Mouse (Mus musculus): Measurements from ENCODE around the gene Them5.

Them5 gene

DNA sequence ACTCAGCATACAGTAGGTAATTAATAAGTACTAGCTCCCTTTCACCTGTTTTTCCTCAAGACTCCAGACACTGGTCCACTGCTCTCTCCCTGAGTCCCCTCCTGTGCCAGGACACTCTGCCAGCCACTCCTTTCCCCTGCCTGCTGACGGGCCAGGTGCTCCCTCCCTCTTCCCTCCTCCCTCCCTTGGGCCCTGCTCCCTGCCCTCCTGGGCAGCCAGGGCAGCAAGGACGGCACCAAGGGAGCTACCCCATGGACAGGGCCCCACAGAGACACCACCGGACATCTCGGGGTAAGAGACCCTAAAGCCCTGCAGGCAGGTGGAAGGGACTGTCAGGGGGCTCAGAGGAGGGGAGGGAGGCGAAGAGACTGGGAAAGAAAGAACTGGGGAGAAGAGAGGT lies 30.7 kb downstream of the Them5 start, which contains the start of gene Rorc:
Gene Rorc, plus strand, starts transcription at position 154 of the 400 bp plus-strand sequence.
- DNase-seq: no peak

DNA sequence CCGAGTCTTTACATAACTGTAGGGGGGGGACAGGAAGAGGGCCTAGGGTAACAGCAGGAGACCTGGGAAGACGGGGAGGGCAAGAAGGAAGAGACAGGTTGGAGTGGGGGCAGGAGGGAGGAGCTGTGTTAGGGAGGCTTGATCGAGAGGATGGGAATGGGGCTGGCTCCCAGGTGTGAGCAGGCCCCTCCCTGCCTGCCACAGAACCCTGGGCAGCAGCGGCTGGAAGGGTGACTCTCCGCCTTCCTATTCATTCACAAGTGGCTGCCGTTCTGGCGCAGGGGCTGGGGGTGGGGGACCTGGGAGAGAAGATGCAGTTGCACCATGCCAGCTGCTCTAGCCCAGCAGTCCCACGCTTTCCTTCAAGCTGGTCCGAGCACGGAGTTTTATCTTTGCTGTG lies 31.2 kb downstream of the Them5 start:
- DNase-seq: peak; percentile 26

DNA sequence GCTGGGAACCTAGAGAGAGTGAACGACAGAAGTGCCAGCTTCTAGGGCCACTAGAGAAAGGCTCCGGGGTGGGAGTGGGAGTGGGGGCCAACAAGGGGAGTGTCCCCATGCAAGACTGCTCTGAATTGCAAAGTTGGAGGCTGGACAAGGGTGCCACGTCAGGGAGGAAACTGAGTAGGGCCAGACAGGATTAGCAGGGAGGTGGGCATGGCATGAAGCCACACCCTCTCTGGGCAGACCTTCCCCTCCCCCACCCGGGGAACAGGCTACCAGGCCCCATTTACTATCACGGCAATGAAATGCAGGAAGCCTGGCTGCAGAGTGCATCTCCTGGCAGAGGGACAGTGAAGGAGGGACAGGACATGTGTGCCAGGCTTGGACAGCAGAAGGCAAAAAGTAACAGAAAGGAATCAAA lies 31.7 kb downstream of the Them5 start:
- no peak for DNase-seq

DNA sequence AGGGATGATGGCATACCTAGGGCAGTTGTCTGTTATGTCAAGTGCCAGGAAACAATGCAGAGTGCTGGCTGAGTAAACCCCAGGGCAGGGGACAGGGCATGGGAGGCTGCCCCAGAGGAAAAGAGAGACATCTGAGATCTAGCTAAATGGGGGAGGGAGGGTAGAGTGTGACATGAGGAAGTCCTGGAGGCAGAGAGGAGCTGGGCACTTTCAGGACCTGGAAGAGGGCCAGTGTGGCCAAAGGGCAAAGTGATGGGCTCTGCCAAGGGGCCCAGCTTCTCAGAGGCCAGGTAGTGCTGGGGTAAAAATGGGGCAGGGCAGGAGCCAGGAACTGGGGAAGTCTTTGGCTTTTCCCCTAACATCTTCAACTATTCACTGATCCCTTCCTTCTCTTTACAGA lies 32.7 kb downstream of the Them5 start:
- DNase-seq: no peak

DNA sequence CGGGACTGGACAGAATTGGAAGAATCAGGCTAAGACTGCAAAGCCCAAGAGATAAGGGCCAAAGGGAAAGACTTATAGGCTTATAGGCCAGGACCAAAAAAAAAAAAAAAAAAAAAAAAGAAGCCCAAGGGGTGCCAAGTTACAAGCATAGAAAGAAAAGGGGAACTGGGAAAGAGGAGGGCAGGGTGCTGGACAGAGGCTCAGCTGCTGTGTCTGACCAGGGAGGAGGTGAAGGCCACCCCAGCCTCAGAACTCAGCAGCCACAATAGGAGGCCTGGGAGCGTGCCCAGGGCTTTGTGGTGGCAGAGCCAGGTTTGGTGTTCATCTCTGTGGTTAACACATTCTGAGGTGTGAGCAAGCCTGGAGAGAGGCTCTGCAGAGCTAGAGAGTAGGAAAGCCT lies 33.2 kb downstream of the Them5 start:
- no peak for DNase-seq

DNA sequence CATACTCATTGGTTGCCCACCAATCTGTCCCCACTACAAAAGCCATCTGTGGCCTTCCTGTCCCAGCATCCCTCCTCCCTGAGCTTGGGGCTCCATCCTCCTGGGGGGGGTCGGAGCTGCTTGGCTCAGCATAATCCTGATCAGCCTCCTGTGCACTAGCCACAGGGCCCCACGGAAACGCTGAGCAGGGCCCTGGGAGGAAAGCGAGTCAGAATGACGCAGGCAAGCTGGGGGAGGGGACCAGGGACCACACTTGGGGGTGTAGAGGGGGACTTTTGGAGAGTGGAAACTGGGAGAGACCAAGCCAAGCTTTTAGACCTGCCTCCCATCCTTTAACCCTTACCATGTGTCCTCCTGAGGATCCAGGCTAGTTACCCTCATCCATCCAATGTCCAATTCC lies 34.0 kb downstream of the Them5 start:
- DNase-seq: no peak

DNA sequence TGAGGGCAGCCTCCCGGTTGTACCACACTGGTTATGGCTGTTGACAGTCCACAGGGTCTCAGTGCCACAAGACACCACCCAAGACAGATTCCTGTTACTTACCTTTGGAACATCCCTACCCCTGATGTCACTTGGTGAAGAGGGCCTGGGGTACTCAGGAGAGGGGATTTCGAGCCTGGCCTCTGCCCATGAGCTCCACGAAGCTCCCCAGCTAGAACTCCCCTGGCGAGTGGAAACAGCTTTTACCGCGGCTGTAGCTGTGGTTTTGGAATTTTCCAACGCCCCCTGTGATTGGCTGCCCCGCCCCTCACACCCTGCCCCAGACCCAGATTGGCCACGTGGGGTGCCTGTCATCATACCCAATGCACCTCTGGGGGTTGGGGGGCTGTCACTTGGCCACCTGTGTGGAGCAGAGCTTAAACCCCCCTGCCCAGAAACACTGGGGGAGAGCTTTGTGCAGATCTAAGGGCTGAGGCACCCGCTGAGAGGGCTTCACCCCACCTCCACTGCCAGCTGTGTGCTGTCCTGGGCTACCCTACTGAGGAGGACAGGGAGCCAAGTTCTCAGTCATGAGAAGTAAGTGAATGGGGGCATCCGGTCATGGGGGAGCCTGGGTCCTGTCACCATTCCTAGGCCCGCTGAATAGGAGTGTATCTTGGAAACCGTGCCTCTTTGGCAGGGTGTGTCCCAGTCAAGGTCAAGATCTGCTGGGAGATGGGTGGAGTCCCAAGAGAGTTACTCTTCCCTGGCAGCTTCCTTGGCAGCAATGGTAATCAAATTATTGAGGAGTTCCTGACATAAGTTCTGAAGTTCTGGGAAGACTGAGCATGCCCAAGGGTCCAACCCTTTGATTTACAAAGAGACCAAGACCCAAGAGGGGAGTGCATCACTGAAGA lies 35.4 kb downstream of the Them5 start:
- DNase-seq: no peak

DNA sequence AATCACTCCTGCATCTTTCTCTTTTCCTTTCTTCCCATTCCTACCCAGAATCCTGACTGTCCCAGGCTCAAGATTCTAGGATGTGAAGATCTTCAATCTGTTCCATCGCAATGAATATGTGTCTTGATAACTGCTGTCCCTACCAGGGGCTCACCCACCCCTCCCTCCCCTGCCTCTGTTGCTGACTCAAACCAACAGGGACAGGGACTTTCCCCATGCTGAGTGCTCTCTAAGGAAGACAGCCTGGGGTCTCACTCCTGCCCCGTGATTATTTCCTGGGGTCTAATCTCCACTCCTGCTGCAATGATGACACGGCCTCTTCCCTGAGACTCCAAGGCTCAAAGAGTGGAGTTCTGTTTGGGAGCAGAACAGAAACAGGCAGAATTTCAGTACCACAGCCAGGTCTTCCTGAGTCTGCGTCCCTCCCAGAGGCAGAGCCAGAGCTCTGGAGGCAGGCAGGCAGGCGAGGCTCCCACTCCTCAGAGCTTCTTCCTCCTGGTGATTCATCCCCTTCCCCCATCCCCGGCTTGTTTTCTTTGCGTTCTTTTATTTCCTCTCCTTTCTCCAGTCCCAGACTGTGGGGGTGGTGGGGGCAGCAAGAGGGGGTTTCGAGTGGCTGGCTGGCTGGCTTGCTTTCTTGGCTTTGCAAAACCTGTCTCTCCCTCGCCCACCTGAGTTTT lies 38.1 kb downstream of the Them5 start:
- no peak for DNase-seq

DNA sequence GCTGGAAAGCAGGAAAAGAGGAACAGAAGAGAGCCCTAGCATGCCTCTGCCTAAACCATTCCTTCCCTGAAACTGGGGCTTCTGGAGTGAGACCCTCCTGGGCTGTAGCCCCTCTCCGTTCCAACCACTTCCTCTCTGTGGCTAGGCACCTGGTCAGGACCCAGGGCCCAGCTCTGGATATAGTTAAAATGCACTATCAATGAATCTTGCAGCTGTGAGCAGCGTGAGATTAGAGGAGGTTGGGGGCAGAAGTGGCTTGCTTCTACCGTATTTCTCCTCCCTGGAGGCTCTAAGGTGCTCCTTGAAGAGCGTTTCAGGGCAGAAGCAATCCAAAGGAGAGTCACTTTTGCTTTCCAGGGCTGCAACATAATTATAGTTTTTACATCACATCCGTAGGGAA lies 40.4 kb downstream of the Them5 start:
- DNase-seq: no peak

DNA sequence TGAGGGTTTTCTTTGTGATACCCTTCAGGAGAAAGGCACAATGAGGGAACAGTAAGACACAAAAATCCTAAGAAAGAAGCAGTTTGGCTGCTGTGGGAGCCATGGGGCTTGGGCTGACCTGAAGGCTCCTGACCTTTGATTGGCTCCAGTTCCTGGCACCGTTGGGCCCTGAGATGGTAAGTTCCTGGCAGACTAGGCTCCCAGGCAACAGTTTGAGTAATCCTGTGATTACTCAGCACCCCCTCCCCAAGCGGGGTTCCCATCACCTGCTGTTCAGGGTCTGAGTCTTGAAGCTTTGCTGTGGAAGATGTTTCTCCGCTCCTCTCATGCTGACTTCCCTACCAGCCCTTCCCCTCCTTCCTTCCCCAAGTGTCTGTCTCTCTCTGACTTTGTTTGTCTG lies 41.6 kb downstream of the Them5 start:
- no peak for DNase-seq

DNA sequence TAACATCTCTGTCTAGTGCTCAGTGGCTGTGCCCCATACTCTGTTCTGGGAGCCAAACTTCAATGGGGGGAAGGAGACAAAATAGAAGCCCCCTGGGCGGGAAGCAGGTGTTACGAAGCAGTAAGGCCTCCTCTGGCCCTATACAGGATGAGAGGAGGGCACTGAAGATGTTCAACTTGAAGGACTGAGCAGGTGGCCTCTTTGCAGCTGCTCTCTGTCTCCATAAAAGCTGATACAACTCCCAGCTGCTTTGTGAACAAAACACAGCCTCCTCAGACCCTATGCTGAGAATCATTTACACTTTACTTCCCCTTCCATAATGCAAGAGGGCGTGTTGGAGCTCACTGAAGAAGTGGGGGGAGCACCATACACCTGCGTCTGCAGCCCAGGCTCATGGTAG lies 44.8 kb downstream of the Them5 start:
- no peak for DNase-seq

DNA sequence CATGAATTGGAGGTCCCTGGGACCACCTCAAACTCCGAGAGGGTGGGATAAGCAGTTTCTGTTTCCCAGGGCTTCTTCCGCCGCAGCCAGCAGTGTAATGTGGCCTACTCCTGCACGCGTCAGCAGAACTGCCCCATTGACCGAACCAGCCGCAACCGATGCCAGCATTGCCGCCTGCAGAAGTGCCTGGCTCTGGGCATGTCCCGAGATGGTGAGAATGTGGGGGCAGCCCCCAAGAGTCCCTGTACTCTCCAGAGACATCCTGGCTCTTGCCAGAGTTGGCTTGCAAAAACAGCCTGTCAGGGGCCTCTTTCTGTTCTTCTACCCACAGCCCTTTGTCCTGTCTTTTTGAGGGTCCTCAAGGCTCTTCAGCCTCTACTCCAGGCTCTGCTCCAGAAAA lies 45.5 kb downstream of the Them5 start:
- no peak for DNase-seq

DNA sequence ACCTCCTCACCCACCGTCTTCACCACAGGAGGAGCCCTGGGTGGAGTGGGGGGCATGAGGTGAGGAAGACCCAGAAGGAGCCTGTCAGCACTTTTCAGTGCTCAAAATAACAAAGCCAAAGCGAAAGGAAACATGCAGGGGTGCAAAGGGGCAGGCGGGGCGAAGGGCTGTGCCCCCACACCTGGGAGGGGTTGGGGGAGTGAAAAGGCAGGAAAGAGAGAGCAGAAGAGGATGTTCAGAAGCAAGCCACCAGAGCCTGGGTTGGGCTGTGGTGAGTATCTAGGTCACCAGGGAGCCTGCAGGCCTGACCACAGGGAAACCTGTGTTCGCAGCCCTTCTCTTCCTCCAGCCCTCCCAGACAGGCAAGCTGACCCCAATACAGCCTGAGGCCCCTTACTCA lies 46.1 kb downstream of the Them5 start:
- no peak for DNase-seq

DNA sequence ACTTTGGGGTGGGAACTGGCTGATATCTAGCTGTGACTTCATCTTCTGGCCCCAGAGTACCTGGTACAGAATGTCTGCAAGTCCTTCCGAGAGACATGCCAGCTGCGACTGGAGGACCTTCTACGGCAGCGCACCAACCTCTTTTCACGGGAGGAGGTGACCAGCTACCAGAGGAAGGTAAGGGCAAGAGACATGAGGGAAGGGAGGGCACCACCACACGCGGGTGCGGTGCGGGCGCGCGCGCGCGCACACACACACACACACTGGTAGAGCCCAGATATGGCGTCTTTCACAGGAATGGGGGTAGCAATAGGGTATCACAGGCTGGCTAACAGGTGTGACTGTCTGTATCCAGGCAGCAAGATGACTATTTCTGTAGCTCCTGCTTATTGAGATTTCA lies 47.5 kb downstream of the Them5 start:
- DNase-seq: no peak

DNA sequence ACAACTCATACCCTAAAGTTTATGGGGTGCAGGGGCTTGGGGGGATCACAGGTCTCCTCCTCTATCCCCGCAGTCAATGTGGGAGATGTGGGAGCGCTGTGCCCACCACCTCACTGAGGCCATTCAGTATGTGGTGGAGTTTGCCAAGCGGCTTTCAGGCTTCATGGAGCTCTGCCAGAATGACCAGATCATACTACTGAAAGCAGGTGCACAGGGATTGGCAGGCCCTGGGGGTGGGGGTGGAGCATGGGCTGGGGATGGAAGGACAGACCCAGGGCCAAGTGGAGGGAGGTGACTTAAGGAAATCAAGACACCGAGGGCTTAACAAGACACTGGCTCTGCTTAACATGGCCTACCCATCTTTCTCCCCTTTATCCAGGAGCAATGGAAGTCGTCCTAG lies 49.1 kb downstream of the Them5 start:
- DNase-seq: no peak

DNA sequence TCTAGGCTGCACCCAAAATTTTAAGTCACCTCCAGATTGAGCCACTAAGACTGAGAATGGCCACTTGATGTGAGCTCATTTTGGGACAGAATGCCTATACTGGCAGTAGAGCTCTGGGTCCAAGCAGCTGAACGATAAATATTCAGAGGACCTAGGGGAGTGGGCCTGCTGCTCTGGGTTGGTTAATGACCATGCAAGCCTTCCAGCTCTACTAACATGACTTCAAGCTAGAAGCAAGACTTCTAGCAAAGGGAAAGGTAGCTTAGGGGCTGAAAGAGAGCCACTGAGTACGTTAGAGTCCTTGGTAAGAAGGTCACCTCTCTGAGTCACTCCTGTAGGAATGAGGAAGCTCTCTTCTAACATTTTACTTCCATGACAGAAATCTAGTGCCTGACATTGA lies 50.2 kb downstream of the Them5 start:
- DNase-seq: no peak

DNA sequence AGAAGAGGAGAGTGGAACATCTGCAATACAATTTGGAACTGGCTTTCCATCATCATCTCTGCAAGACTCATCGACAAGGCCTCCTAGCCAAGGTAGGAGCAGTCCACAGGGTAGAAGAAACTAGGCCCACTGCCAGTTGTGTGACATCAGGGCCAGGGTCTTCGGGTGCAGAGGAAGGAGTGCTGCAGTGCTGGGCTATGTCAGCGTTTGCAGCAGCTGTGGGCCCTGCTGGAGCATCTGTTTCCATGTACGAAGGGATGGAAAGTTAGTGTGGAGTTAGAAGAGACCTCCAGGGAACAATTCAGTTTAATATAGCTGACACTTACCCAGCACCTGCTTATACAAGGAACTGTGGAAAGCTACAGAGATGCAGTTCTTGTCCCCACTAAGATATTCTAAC lies 51.1 kb downstream of the Them5 start:
- DNase-seq: no peak

DNA sequence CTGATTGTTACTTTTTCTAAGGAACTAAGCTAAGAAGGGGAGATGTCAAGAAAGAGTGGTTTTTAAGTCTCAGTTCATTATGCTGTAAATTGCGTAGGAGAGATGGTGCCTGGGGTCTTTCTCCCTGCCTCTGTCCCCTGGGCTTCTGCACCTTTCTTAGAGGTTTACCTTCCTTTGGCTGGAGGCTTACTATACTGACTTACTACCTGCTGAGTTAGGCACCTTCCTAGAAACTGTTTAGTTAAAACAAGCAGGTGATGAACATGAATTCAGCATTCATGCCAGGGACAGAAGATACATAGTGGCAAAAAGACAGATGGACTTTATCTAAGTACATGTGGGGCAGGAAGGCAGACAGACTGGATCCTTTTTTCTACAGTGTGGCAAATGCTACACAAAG lies 54.4 kb downstream of the Them5 start:
- DNase-seq: no peak

DNA sequence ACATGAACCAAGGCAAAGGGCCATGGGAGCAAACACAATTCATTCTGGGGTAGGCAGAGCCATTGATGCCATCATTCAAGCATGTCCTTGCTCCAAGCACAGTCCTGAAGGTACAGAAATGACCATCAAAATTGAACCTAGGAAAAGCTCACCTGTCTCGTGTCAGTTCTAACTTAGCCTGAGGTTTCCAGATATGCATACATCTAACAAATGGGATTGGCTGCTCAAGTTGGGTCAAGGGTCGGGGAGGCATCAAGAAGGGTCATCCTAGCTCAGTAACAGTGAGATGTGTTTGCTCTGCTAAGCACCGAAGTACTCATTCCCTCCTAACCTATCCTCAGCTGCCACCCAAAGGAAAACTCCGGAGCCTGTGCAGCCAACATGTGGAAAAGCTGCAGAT lies 55.0 kb downstream of the Them5 start:
- no peak for DNase-seq

Measured in right cerebral cortex, postnatal 14 days (tissue).